Mouse (Mus musculus): ENCODE data around the gene Ccdc97.

DNA sequence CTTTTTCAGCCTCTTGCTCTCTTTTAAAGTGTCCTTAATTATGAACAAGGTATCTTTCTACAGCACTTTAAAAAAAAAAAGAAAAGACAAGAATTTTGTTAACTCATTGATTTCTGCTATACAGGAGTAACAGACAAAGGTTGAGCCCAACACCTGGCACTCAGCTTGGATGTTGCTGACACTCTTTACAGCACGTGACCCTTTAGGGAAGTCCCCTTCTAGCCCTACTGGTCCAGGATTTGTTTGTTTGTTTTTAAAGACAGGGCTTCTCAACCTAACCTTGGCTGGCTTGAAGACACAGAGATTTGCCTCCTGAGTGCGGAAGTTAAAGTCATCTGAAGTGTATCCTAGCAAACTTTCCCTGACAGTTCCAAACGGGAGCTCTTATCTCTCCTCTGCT lies 28.0 kb upstream of the Ccdc97 start:
- TF ChIP-seq CTCF (IDR thresholded peaks at IDR 0.05) (no peak), EP300 (IDR thresholded peaks at IDR 0.05) (no peak)
